Mouse (Mus musculus) adrenal gland, postnatal 36 days (tissue): ENCODE measurements around the gene Ralgps1. TPM values are rescaled to one million over a fixed set of nuclear protein-coding genes. Genes with fewer than 3 reads are reported as not detected.

Source experiments
- microRNA-seq: library from miRNA; unstranded; fragments of <30 nt; microRNA quantifications from one replicate; pipeline ENCODE4 v1.2.0, GENCODE M21; 2021
- total RNA-seq, 2 experiments: library from RNA; stranded (reverse); gene quantifications; 2 replicates each; pipeline ENCODE4 v1.2.3; 2021

Ralgps1 gene
- total RNA-seq, 2 experiments from 2014 or later: 3.6 to 4.3 TPM

Small RNA genes lying within 50 kb of the gene (microRNA-seq; reads per million reads assigned to microRNA genes)
- gene Gm25998: not detected

Other genes starting within 250 kb of the Ralgps1 start
- 10 to 100 TPM; 11.6 to 15.3 TPM for gene Garnl3, start 239.8 kb downstream of the Ralgps1 start, total RNA-seq
- gene Angptl2, start 155.4 kb downstream of the Ralgps1 start, total RNA-seq: 10 to 100 TPM; 31.0 to 31.6 TPM
- gene Zbtb34, start 59.8 kb upstream of the Ralgps1 start, total RNA-seq: 1 to 10 TPM; 8.5 to 9.5 TPM
- 10 to 100 TPM; 20.9 to 24.6 TPM for gene Zbtb43, start 97.1 kb upstream of the Ralgps1 start, total RNA-seq